Mouse (Mus musculus) mature B cell (primary cell): ENCODE data around the gene Gm20696.

Experiments used
- in situ Hi-C: fragments of 300-500 bp; cut with MboI; formaldehyde crosslinking; loops from 2 replicates; pipeline ENCODE4 v1.14.3; 2019

The Gm20696 gene

DNA sequence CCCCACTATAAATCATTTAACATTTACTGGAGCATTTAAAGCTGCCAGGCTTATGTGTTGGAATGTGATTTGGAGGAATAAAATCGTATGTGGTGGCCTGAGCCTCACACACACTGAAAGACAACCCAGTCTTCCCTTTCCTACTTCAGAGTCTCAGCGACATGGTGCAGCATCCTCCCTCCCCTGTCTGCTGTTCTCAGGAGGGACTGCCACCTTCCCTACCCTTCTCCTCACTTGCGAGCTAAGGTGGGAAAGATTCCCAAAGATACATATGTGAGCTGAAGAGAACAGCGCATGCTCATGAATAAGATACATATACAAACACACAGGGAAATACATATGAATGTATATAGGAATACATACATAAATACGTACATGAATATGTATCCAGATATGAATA is 333.5 kb downstream of the Gm20696 start:
- in situ Hi-C loops = no loop called here

DNA sequence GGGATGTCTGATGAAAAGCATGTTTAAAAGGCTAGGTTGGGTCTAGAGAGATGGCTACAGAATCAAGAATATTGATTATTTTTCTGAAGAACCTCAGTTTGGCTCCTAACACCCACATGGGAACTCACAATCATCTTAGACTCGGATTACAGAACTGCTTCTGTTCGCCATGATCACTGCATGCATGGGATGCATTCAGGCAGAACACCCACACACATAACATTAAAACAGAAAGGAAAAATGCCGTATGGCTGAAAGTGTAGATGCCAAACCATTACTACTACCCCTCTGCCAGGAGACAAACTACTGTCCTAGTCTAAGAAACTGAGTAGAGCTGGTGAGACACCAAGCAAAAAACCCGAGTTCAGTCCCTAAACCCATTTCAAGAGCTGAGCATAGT is 336.4 kb downstream of the Gm20696 start:
- in situ Hi-C loops = no loop called here

DNA sequence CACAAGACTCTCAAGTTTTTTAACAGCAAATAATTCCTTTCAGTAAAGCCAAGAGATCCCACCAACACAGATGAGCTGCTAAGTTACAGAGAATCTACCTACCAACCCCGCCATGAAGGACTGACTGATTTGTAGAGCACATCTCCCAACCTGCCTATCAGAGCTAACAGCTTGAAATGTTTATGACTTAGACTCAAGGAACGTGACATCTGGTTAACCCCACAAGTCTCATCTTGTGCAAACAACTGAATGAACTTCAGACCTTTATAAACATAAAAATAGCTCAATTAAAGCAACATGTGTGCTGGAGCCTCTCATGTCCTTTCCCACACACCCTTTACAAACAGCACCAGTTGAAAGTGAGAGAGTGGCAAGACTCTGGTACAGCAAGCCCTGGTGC is 338.0 kb downstream of the Gm20696 start:
- in situ Hi-C loops = no loop called here

DNA sequence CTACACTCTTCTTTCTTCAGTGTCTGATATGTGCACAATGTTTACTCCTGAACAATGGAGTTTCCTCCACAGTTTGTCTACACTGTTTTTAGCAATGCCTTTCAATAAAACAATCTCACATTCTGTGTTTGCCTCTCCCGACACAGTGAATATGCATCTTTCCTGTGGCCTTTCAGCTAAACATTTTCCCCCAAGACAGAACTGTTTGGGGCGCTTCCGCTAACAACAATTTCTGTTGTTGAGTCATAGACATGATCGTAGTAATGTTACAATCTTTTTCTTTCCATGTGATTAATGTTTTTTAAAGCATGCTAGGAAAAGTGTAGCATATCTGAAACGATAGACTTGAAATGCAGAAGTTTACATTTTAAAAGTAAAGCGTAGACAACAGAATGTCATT is 338.5 kb downstream of the Gm20696 start:
- in situ Hi-C loops = no loop called here

DNA sequence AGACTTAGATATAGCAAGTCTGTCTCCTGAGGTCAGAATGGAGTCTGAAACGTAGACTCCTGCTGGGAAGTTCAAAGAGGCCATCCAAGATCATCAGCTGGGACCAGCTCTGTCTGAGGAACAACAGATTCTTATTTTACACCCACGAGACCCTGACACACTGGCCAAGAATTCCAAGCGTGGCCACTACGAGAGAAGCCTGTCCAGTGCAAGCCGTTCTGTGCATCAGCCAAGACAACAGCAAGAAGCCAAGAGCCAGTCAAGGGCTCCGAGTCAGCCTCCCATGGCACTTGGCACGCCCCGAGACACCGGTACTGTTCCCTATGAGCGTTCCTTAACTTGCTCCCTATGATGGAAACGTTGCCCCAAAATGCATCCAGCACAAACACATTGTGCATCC is 338.9 kb downstream of the Gm20696 start:
- in situ Hi-C loops = no loop called here

DNA sequence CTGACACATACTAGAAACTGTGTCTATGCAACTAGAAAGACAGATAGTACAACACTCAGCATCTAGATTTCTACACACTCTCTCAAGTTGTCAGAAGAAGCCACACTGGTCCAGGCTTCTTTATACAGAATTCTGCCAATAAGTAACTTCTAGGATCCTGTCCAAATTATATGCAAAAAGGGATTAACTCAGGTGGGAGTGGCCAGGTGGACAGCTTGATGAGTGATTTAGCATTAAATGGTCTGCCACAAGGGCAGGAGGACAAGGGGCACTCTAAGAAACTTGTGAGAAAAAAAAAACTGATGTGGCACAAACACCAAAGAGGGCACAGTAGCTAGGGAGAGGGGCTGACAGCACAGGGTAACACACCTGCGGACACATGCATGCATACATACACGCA is 340.7 kb downstream of the Gm20696 start:
- in situ Hi-C loops = no loop called here

DNA sequence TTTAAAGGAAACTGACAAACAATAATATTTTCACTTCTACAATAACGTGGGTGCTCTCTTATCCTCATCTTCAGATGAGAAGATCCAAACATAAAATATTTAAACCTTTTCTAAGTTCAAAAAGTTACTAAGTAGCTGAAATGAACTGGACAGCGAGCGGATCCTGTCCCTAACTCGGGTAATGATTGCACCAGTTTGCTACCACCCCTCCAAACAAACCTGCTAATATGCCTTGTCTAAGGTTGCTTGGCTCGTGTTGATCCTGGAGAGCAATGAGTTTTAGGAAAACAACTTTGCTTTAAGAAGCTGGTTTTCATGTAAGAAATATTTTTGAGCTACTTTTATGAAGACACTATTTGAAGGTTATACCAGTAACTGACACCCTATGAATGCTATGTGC is 341.1 kb downstream of the Gm20696 start:
- in situ Hi-C loops = no loop called here

DNA sequence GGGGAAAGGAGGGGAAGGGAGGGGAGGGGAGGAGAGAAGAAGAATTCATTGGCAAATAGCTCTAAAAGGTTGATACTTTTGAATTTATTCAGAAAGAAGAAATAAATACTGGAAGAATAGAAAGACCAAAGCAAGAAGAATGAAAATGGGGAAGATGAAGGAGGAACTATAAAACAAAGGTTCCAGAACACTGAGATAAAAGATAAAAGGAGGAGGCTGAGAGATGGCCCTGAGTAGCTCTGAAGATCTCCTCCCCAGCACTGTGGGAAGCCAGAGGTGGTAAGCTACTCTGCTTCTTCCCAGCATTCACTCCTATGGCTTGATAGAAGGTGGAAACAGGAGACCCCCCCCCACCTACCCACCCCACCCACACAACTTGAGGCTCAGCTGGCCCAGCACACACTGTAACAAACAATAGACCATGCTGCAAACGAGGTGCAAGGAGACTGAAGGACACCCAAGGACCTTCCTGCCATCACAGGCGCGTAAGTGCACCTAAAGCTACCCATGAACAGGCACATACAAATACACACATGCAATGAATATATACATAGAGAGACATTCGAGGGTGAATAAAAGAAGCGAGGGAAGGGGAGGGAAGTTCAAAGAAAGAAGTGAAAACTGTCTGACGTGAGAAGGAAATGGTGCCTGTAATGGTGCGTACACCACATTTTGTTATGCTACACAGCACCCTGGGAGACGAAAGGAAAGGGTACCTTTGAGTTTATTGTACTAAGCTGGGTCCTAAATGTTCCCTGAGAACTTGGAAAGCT is 344.3 kb downstream of the Gm20696 start:
- in situ Hi-C loops = no loop called here

DNA sequence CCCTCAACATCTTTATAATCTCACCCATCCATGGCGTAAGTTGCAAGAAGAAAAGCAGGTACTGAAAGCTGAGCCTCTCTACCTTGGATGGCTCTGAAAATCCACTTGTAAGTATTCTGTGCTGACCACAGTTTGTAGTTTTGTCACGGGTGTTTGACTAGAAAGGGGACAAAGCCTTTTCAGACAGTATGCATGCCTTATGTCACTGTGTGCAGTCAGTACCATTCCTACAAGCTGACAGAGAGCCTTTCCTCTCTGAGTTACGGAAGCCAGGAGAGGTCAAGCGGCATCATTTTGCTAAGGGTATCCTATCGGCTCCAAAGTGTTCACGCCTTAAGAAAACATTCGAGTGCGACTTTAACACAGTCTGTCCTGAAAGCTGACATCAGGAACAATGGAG is 346.2 kb downstream of the Gm20696 start:
- in situ Hi-C loops = no loop called here

DNA sequence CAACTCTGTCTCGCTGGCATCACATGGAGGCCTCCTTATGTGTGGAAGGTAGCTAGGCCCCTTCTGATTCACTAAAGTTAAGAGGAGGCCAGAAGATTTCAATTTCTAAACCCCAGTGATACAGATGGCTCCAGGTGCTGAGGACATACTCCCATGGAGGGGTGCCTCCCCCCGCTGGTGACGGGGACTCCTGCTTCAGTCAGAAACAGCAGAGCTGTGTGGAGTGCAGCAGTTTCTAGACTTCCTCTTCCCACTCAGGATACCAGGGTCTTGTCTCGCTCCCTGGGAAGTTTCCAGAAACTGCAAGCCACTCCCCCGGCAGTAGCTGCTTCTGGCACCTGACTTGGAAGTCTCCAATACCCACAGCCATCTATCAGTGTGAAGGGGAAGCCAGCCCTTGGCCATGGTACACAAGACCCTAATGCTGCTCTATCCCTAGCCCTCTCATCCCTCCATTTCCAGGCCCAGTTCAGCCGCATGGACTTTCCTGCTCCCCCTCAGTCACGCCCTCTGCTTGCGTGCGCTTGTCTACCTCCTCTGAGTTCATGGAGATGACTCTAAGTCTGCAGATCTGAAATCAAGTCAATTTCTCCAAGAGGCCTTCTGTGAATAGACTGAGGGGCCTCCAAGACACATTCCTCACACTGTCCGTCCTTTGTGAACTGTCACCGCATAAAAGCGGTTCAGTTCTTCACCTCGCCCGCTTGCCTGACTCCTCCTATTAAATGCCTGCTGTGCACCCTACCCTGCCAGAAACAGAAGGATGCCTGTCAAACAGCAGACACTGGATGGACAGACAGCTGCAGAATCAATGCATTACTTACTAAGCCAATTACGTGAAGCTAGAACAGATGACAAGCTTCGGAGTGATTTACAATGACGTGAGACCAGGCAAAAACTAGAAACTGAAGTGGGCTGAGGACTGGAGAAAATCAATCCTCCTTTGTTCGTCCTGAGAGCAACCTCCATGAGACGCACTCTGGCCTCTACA is 346.9 kb downstream of the Gm20696 start:
- in situ Hi-C loops = no loop called here

DNA sequence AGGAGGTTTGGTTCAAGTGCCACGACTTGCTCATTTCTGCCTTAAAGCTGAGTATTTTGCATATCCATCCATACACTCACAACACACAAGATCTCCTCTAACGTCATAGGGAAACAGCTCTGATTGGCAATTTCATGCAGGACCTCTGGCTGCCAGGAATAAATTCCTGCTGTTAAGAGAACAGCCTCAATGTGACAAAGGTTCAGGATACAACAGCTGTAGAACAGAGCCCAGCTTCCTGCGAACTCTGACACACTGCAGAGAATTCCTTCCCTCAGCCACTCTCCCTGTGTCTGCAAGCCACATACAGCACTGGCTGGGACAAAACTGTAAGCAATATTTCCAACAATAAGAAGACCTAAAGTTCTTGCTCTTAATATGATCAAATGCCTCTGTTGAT is 351.9 kb downstream of the Gm20696 start:
- in situ Hi-C loops = no loop called here

DNA sequence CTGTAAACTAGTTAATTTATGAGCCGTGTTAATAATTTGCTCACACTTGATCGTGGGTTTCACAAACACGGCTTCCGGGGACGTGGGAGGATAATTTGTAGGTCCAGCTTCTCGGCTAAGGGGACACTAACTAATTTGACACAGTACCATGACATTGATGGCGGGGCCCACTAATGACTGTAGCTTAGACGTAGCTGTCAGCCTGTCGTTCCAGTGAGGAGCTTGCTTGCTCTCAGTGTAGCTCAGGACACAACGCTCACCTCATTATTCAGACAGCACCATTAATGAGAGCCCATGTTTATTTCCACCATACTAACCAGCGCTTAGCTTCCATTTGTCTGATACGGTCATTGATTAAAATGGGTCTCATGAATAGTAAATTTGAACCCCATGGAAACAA is 356.1 kb downstream of the Gm20696 start:
- in situ Hi-C loops = no loop called here

DNA sequence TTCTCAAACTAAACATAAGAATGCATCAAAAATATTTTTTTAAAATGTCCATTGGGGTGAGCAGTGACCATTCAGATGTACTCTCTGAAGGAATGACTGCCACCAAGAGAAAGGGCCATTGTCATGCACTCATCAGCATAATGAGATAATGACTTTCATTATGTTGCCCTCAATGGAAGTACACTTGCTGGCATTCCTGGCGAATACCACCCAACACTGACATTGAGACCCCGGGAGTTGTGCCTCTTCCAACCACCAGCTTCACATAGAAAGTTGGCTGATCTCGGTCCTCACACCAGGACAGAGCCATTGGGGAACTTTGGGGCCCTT is 356.5 kb downstream of the Gm20696 start:
- in situ Hi-C loops = no loop called here

DNA sequence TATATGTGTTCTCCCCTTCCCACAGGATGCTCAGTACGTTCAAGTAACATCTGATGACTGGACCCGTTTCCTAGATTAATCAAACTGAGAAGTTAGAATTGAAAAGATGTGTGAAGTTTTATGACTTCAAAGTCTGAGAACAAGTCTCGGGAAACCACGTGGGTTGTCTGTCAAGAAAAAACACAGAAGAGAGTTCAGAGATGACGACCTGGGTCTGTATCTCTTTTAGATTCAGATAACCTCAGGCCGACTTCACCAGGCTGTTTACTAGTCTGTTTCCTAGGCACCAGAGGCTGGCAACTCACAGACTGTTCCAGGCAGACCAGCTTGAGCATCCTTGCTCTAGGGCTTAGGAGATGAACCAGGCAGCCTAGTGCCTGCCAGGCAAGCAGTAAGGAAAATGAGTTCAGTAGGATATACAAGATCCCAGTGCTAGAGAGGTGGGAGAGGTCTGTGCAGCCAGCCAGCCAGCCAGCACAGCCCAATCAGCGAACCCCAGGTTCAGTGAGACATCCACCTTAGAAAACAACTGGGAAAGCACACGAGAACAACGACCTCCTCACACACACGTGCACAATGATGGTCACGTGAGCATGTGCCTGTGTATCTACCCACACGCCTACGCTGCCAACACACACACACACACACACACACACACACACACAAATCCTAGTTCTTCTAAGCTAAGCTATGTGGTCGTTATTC is 357.0 kb downstream of the Gm20696 start:
- in situ Hi-C loops = no loop called here

DNA sequence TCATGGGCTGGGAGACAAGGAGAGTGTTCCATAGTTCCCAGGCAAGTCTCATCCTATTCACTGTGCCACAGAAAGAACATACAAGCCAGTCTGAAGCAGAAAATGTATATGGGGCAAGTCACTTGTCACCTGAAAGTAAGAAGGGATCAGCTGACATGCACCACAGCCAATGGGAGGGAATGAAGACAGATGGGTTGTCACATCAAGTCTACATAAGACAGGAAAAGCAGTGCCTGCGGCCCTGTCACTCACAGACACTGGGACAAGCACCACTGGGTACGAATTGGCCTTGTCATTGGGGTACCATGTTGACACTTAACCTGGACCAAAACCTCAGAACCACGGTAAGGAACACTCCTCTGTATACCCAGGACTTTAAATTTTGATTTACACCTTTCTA is 360.8 kb downstream of the Gm20696 start:
- in situ Hi-C loops = no loop called here

DNA sequence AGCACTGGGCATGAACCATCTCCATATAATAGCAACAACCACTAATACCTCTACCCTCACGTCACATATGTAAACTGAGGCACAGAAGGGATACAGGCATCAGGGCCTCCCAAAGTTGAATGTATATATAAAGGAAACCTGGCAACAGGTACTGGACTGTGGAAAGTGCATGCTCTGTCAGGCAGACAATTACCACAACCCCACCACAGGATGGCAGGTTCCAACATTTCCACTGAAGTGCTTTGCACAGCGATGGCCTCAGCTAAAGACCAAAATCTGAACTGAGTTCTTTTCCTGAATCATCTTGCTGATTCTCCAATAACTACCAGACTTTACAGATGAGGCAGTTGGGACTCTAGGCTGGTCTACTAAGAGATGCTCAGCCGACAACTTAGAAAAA is 361.4 kb downstream of the Gm20696 start:
- in situ Hi-C loops = no loop called here

DNA sequence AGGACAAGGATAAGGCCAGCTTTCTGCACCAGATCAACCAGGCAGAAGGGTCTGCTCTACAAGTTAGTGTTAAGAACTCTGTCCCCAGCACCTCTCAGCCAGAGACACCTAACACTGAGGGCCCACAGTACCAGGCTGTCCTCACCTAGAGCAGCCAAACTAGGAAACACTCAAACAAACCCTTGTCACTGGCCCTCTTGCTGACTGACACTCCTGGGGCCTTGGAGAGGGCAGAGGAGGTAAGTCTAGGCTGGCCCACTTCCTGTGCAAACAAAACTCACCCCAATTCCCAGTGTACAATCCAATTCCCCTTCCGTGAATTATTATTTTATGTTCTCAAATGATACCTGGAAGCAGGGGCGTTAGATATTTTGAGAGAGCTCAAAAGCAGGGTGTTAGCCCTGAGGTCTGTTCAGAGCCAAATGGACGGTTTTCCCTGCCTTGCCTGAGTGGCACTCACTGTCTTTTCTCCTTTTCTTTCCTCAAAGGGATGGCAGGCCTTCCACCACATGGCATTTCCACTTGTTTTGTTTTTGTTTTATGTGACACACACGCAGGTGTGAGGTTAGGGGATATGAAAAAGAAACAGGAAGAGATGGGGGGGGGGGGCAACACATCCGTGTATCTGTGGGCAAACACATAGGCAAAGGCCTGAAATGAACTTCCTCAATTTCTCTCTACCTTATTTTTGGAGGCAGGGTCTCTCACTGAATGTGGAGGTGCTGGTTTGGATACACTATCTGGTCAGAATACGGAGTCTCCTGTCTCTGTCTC is 363.7 kb downstream of the Gm20696 start:
- in situ Hi-C loops = no loop called here

DNA sequence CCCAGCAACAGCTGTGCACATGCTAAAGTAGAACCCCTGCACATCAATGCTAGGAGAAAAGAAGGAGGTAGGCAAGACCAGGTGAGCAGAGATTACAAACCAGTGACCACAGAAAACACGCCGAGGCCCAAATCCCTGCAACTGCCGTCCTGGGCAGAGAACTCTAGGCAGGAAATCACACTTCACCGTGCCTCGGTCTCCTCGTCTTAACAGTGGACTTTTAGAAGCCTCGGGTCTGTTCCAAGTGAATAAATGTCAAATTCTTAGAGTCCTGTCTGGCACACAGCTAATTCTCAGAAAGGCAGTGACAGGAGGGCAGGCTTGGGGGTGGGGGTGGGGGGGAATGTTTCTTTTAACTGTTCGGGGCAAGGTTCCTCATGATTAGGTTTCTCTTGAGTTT is 364.7 kb downstream of the Gm20696 start:
- in situ Hi-C loops = no loop called here

DNA sequence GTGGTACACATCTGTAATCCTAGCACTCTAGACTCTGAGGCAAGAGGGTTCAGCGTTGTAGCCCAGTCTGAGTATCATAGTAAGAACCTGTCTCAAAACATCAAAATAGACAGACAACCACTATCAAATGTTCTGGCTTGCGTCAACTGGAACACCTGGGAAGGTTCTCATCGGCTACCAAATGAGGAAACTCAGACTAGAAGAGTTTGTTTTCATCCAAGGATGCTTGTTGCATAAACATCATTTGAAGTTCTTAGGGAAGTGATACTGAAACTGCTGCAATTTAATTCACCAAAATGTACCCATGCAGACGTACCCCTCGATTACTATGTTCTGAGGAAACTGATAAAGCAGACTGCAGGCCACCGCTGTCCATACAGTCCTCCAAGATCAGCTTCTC is 366.4 kb downstream of the Gm20696 start:
- in situ Hi-C loops = no loop called here

DNA sequence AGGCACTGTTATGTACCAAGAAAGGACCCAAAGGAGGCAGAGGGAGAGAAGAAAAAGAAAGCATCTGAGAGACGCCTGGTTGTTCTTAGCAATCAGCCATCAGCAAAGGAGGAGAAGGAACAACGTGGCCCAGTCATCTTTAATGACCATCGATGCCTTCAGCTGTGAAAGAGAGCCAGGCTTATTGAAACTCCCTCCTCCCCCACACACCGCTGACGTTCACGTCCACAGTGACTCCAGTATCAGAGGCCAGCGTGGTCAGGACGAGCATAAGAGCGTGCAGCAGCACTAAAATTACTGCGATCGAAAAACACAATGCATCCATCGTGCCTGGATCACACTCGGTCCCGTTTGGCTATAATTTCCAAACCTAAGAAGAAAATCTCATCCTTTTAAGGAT is 367.4 kb downstream of the Gm20696 start:
- in situ Hi-C loops = no loop called here

DNA sequence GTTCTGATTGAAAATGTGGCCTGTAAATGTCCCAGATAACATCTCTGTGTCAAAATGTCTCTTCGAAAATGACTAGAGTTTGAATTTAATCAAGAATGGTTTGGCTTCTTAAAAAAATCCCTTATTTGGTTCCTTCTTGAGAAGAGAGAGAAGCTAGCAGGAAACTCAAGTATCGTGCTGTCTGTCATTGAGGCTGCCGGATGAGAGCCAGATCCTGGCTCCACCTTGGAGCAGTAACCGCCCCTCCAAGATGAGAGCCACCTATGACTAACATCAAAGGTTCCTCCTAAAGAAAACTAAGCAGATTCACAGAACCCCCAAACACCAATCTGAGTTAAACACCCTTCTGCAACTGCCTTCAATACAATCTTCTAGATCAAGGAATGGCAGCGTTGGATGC is 369.1 kb downstream of the Gm20696 start:
- in situ Hi-C loops = no loop called here

DNA sequence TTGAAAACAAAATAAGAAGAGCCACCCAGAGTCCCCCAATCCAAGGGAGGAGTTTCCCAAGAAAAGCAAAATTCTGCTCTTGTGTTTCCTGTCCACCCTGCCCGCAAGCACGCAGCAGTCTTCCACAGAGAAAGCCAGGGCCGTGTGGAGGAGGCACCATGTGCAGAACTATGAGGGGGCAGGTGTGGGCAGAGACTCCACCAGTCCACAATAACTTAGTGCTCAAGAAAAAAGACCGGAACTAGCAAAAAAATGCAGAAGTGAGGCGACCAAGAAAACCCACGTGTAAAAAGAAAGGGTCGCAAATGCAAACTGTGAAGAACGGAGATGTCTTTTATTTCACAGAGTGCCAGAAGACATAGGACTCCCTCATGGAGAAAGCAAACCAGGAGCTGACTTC is 371.1 kb downstream of the Gm20696 start:
- in situ Hi-C loops = no loop called here
